Mouse (Mus musculus) heart, embryonic 13.5 days (tissue): Measurements from ENCODE around the gene Smok2a. TPM values are rescaled to one million over a fixed set of nuclear protein-coding genes. Genes with fewer than 3 reads are reported as not detected.
"Not testable (repeated sequence)": the region's sequence is repeated elsewhere in the genome, so short reads cannot be mapped to it uniquely, and the experiment has no call there.

Source experiments
- ATAC-seq: fragments of 200-750 bp; cut with Nextera tagmentation; 2 replicates; pipeline ENCODE4 v1.8.0; 2017; ENCODE audit warnings: moderate TSS enrichment; ENCODE audit not compliant: insufficient number of reproducible peaks, low FRiP score, low TSS enrichment; ENCODE audit errors: extremely low read depth
- H3K27ac ChIP-seq: fragments of 300-500 bp; sonication (generic); replicated peaks from 2 replicates; pipeline ENCODE4 v1.5.1; 2015; ENCODE audit warnings: moderate library complexity, mild to moderate bottlenecking, inconsistent platforms
- H3K27me3 ChIP-seq: fragments of 300-500 bp; sonication (generic); replicated peaks from 2 replicates; pipeline ENCODE4 v1.6.1; 2015; ENCODE audit warnings: mild to moderate bottlenecking, inconsistent platforms
- H3K36me3 ChIP-seq: fragments of 300-500 bp; sonication (generic); 2 replicates; pipeline ENCODE4 v1.6.1; 2015; ENCODE audit warnings: mild to moderate bottlenecking, inconsistent platforms
- H3K4me1 ChIP-seq: fragments of 300-500 bp; sonication (generic); 2 replicates; pipeline ENCODE4 v1.6.1; 2015; ENCODE audit warnings: inconsistent platforms
- H3K4me2 ChIP-seq: fragments of 300-500 bp; sonication (generic); 2 replicates; pipeline ENCODE4 v1.6.1; 2015; ENCODE audit warnings: inconsistent platforms, mild to moderate bottlenecking, moderate library complexity
- H3K4me3 ChIP-seq: fragments of 300-500 bp; sonication (generic); 2 replicates; pipeline ENCODE4 v1.5.1; 2015; ENCODE audit warnings: moderate library complexity, mild to moderate bottlenecking, inconsistent platforms
- H3K9ac ChIP-seq: fragments of 300-500 bp; sonication (generic); 2 replicates; pipeline ENCODE4 v1.6.1; 2015; ENCODE audit warnings: inconsistent platforms, mild to moderate bottlenecking, moderate library complexity
- H3K9me3 ChIP-seq: fragments of 300-500 bp; sonication (generic); 2 replicates; pipeline ENCODE4 v1.6.1; 2016; ENCODE audit warnings: inconsistent platforms
- WGBS: fragments of 180-500 bp; shearing (Covaris S2); methylation state at CpG from one replicate; pipeline ENCODE4 v1.1.7; 2015; ENCODE audit warnings: mixed read lengths; 5-methylcytosine and 5-hydroxymethylcytosine counted together
- polyA plus RNA-seq: library from polyadenylated mRNA; unstranded; fragments of >200 nt; fragmentation: Nextera tagmentation; extraction: Ambion mirVana; gene quantifications from 2 replicates; pipeline ENCODE4 v1.2.1, GENCODE M21; 2015

Gene Smok2a
- not detected in 2 replicates for polyA plus RNA-seq

DNA sequence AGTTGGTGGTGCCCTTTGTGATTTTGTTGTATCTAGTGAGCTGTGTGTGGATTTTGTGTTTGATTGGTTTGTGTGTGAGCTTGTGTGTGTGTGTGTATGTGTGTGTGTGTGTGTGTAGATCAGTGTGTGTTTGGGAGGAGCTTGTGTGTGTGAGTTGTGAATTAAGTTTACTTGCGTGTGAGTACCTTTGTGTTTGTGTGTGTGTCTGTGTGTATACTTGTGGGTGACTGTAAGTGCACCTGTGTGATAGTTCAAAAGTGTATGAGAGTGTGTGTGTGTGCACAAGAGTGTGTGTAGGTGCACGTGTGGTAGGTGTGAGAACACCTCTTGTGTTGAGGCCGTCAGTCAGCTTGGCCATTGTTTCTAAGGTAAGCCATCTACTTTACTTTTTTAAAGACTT, at the start of gene Smok2a:
Gene Smok2a (plus strand): TSS at position 301 of the 400 bp plus-strand sequence.
- Histone ChIP-seq H3K27me3 (no peaks in the 10 kb centered on the region), H3K4me3 (no peak within 1 kb of the TSS), H3K36me3 (no peaks in the 10 kb centered on the region), H3K4me1 (no peaks in the 10 kb centered on the region), H3K4me2 (no peak within 1 kb of the TSS), H3K9me3 (peaks cover 95% of the 10 kb centered on the region), H3K9ac (no peak within 1 kb of the TSS), H3K27ac (no peak within 1 kb of the TSS)
- WGBS: 69% methylated on average over 3 of the region's 3 CpGs
- no peak for ATAC-seq

- H3K9me3 ChIP-seq, H3K27me3 ChIP-seq, H3K36me3 ChIP-seq, H3K4me1 ChIP-seq, ATAC-seq, H3K27ac ChIP-seq, H3K9ac ChIP-seq, H3K4me3 ChIP-seq, H3K4me2 ChIP-seq: not testable (repeated sequence)
- WGBS: 77% methylated on average over 6 of the region's 6 CpGs
Observed at GRCm38 (mm10) chr17:13173578-13173977, 47.4 kb upstream of the Smok2a start.

GRCm38 (mm10) chr17:13174029-13174428, 47.0 kb upstream of the Smok2a start:
- not testable (repeated sequence) for H3K4me1 ChIP-seq, H3K27ac ChIP-seq, H3K9me3 ChIP-seq, ATAC-seq, H3K36me3 ChIP-seq, H3K4me2 ChIP-seq, H3K4me3 ChIP-seq, H3K27me3 ChIP-seq, H3K9ac ChIP-seq
- 50% methylated on average over 2 of the region's 3 CpGs for WGBS

GRCm38 (mm10) chr17:13175609-13176008, 45.4 kb upstream of the Smok2a start:
- H3K27me3 ChIP-seq, H3K27ac ChIP-seq, H3K36me3 ChIP-seq, H3K4me3 ChIP-seq, H3K4me2 ChIP-seq, H3K9ac ChIP-seq, H3K4me1 ChIP-seq, ATAC-seq: not testable (repeated sequence)
- H3K9me3 ChIP-seq: peaks cover 11% of the 10 kb centered on the region; the same call in 1 of the 2 replicates
- WGBS: 33% methylated on average over 1 of the region's 1 CpGs

DNA sequence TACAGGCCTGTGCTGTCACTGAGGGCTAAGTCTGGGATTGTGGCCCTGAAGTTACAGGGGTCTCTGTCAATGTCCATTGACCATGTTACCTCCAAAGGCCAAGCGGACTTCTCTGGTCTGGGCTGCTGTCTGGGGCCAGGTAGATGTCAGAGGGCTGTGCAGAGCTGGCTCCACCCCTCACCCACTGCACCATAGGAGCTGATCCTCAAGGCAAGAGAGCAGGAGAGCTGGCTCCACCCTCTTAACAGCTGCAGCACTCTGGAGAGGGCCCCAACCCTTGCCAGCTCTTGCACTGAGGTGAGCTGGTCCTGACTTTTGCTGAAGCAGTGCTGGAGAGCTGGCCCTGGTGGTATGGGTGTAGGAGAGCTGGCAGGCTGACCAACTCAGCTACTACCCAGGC, 43.2 kb upstream of the Smok2a start:
- 47% methylated on average over 1 of the region's 1 CpGs for WGBS
- not testable (repeated sequence) for H3K9ac ChIP-seq, H3K4me2 ChIP-seq, H3K27ac ChIP-seq, ATAC-seq, H3K4me1 ChIP-seq, H3K27me3 ChIP-seq, H3K36me3 ChIP-seq, H3K4me3 ChIP-seq
- peaks cover 32% of the 10 kb centered on the region for H3K9me3 ChIP-seq

DNA sequence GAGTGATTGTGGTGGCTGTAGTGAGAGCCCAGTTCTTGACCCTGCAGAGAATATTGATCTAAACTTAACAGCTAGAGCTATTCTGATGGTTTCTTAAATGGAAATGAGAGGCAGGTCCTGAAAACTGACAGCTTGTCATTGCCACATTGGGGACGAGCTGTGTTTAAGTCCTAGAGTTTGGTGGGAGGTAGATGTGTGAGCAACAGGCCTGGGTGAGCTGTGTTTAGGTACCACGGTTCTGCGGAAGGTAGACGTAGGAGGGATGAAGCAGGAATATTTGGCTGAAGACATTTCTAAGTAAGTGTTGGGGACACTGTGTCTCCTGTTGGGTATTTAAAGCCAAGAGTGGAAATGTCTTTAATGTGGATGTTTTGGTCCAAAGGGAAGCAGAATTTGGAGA, 42.0 kb upstream of the Smok2a start:
- not testable (repeated sequence) for H3K4me1 ChIP-seq, H3K4me3 ChIP-seq, H3K9ac ChIP-seq, H3K27ac ChIP-seq, H3K4me2 ChIP-seq, ATAC-seq, H3K36me3 ChIP-seq, H3K27me3 ChIP-seq
- WGBS: 72% methylated on average over 4 of the region's 4 CpGs
- peaks cover 32% of the 10 kb centered on the region for H3K9me3 ChIP-seq

- not testable (repeated sequence) for H3K4me1 ChIP-seq, H3K27ac ChIP-seq, H3K4me3 ChIP-seq, ATAC-seq, H3K36me3 ChIP-seq, H3K4me2 ChIP-seq, H3K9ac ChIP-seq, H3K27me3 ChIP-seq
- WGBS: 81% methylated on average over 5 of the region's 5 CpGs
- H3K9me3 ChIP-seq: peaks cover 35% of the 10 kb centered on the region
Observed at GRCm38 (mm10) chr17:13180491-13180890, 40.5 kb upstream of the Smok2a start.

- not testable (repeated sequence) for ATAC-seq, H3K4me3 ChIP-seq, H3K9ac ChIP-seq, H3K27ac ChIP-seq, H3K4me1 ChIP-seq, H3K36me3 ChIP-seq, H3K4me2 ChIP-seq, H3K27me3 ChIP-seq
- peaks cover 54% of the 10 kb centered on the region for H3K9me3 ChIP-seq
- 59% methylated on average over 3 of the region's 4 CpGs for WGBS
Observed at GRCm38 (mm10) chr17:13182712-13183111, 38.3 kb upstream of the Smok2a start.

DNA sequence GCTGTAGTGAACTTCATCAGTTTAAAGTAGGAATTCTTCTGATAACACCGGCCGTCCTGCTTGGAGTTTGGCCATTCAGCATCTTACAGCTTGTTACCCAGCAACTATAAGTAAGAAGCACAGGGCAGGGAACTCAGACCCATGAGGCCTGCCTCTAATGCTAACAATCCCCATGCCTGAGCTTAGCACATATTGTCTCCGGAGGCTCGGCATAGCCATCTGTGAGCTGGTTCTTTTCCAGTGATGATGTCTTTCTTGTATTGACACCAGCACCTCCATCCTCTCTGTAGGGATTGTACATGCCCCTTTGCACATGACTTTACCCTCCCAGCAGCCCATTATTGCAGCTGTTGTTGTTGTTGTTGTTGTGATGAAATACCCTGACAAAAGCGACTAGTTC, 36.5 kb upstream of the Smok2a start:
- WGBS: 83% methylated on average over 4 of the region's 5 CpGs
- not testable (repeated sequence) for H3K4me1 ChIP-seq
- H3K9me3 ChIP-seq: peaks cover 58% of the 10 kb centered on the region

GRCm38 (mm10) chr17:13186541-13186940, 34.4 kb upstream of the Smok2a start:
- not testable (repeated sequence) for H3K4me1 ChIP-seq, H3K27me3 ChIP-seq, H3K9ac ChIP-seq, H3K4me3 ChIP-seq, H3K36me3 ChIP-seq, ATAC-seq, H3K4me2 ChIP-seq, H3K27ac ChIP-seq
- peaks cover 54% of the 10 kb centered on the region for H3K9me3 ChIP-seq
- WGBS: 75% methylated on average over 6 of the region's 6 CpGs

More for the DNA sequence above, 36.5 kb upstream of the Smok2a start:
- H3K4me3 ChIP-seq, ATAC-seq, H3K27ac ChIP-seq, H3K36me3 ChIP-seq, H3K27me3 ChIP-seq, H3K9ac ChIP-seq, H3K4me2 ChIP-seq: not testable (repeated sequence)

DNA sequence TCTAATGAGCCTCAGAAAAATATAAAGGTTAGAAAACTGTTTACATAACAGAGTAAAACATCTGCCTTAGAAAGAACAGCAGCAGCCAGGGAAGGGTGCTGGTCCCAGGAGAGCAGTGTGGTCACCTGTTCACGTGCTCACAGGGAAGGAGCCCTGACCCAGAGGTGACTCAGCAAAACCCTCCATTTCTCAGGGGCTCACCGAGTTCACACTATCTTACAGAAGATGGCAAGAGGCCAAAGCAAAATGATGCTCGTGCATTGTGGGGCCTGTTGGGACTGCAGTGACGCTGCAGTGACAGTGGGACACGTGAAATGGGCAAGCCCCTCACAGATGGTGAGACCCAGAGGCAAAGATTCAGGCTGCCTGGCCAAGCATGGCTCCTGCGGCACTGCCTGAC, 33.4 kb upstream of the Smok2a start:
- H3K4me2 ChIP-seq, H3K27me3 ChIP-seq, H3K36me3 ChIP-seq, H3K9ac ChIP-seq, ATAC-seq, H3K4me3 ChIP-seq, H3K27ac ChIP-seq, H3K4me1 ChIP-seq: not testable (repeated sequence)
- H3K9me3 ChIP-seq: peaks cover 53% of the 10 kb centered on the region
- 59% methylated on average over 6 of the region's 6 CpGs for WGBS

DNA sequence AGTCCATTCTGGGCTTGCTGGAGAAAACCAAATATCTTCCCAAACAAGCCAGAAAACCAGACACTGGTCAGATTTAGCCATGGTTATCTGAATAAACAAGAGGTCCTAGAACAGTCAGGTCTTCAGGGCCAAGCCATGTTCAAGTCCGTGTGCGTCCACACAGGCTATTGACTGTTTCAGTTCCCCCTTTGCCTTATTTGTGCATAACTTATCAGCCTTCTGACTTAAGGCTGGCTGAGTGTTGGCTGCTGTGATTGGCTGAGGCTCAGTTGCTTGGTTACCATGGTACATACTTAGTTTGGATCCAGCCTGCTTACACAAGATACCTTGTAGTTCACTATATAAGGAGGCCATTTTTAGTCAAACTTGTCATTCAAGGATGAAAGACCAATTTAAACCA, 32.1 kb upstream of the Smok2a start:
- WGBS: 67% methylated on average over 2 of the region's 2 CpGs
- not testable (repeated sequence) for H3K27ac ChIP-seq, ATAC-seq, H3K4me3 ChIP-seq, H3K4me2 ChIP-seq, H3K9ac ChIP-seq, H3K36me3 ChIP-seq, H3K27me3 ChIP-seq, H3K4me1 ChIP-seq
- peaks cover 60% of the 10 kb centered on the region for H3K9me3 ChIP-seq
